In the genomic region with DNA sequence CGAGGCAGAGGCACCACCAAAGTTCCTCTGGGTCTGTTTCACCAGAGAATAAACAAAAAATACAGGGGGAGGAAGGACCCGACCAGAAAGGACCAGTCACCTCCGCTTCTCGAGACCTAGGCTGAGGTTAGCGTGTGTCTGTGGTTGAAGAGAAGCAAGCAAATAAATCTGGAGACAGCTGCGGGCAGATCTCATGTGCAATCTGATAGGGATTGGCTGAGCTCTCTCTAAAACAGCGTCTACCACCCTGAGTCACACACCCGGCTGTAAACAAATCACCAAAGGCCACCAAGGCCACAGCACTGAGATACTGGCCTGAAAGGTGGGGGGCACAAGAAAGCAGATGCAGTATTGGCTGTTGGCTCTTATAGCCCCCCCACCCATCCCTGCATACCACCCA, we compare ENCODE assay signal across 1 mouse cellular context.
TF ChIP-seq lines count a peak whose summit lies in the region.

No protein-coding gene starts in this region.

TF ChIP-seq in myocyte, 11 proteins besides CTCF, POLR2A, EP300 and RAD21 (continued from another document):
- TF ChIP-seq MAX (IDR thresholded peaks at IDR 0.05; ENCODE audit: low read depth): no peak
- TF ChIP-seq POLR2AphosphoS2 (IDR thresholded peaks at IDR 0.05; ENCODE audit: insufficient read length, low read depth): no peak
